Mouse (Mus musculus): ENCODE data around the gene Pkn1. TPM values are rescaled to one million over a fixed set of nuclear protein-coding genes. Genes with fewer than 3 reads are reported as not detected.

Pkn1 gene
- polyA plus RNA-seq, 1 experiment from 2014 or later, result 28.3 TPM

DNA sequence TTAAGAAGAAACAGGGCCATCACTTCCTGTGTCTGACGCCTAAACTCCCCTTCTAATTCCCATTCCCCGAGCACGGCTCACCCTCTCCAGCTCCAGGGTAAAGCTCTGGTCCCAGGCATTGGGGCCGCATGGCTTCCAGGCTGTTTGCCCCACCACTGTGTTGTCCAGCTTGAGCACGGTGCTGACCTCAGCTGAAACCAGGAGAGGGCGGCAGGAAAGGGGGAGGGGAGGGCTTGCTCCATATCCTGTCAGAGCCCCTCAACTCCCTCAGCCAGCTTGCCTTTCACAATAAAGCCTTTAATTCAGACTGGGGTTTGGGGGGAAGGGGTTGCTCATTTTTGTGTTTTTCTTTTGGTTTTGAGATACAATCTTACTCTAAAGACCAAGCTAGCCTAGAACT lies 17.9 kb downstream of the Pkn1 start:
- WGBS, result 27% methylated on average over 6 of the region's 6 CpGs
- no peaks in the 10 kb centered on the region for H3K9me3 ChIP-seq (ENCODE audit: control insufficient read depth, low read length)
- ATAC-seq (replicated peaks; ENCODE audit: low FRiP score), result no peak
- H3K36me3 ChIP-seq (ENCODE audit: control insufficient read depth, insufficient read depth, low read length), result no peaks in the 10 kb centered on the region
- no peak overlapping the region for H3K27ac ChIP-seq (ENCODE audit: low read depth, low read length)
- no peak for DNase-seq (ENCODE audit: low spot score)
- no peak overlapping the region for H3K9ac ChIP-seq (ENCODE audit: low read length)
- no peak overlapping the region for H3K4me3 ChIP-seq (ENCODE audit: low read depth, low read length)
- H3K4me2 ChIP-seq (ENCODE audit: low read depth, low read length, severe bottlenecking), result no peak overlapping the region
- no peaks in the 10 kb centered on the region for H3K27me3 ChIP-seq (ENCODE audit: control insufficient read depth, insufficient read depth, low read length)
- H3K4me1 ChIP-seq (replicated peaks; ENCODE audit: control insufficient read depth, insufficient read depth, low read length), result no peaks in the 10 kb centered on the region

DNA sequence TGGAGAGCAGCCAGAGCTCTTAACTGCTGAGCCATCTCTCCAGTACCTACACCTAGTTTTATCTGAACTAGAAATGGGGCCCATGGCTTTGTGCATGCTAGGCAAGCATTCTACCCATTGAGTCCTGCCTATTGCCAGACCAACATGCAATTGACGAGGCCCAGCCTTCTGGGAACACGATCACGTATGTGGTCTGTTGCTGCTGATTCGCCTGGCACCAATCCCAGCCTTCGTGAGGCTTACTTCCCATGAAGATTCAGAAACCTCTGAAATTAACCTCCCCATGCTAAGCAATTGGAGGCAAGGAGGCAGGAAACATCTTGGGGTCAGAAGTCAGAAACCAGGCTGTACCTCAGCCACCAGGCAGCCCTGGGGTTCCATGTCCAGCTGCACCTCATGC lies 18.4 kb downstream of the Pkn1 start:
- Histone ChIP-seq H3K4me2 (ENCODE audit: low read depth, low read length, severe bottlenecking) (no peak overlapping the region), H3K36me3 (ENCODE audit: control insufficient read depth, insufficient read depth, low read length) (no peaks in the 10 kb centered on the region), H3K9ac (ENCODE audit: low read length) (no peak overlapping the region), H3K9me3 (ENCODE audit: control insufficient read depth, low read length) (no peaks in the 10 kb centered on the region), H3K27me3 (ENCODE audit: control insufficient read depth, insufficient read depth, low read length) (no peaks in the 10 kb centered on the region), H3K27ac (ENCODE audit: low read depth, low read length) (no peak overlapping the region), H3K4me3 (ENCODE audit: low read depth, low read length) (no peak overlapping the region), H3K4me1 (replicated peaks; ENCODE audit: control insufficient read depth, insufficient read depth, low read length) (no peaks in the 10 kb centered on the region)
- no peak for ATAC-seq (replicated peaks; ENCODE audit: low FRiP score)
- 86% methylated on average over 5 of the region's 5 CpGs for WGBS
- no peak for DNase-seq (ENCODE audit: low spot score)

DNA sequence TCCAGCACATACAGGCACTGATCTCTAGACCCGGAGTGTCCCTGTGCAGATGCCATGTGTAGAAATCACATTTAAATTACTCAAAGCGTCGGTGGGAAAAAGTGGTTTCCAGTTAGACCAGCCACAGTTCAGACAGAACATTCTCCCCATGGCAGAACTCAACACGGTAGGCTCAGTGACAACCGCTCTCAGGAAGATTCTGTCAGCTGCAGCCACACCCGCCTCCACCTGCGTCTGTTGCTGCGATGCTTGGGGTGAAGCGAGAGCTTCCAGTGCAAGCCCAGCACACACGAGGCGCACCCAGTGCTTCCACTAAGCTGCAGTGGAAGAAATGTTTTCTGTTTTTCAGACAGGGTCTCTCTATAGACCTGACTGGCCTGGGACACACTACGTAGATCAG lies 19.1 kb downstream of the Pkn1 start:
- Histone ChIP-seq H3K9me3 (ENCODE audit: control insufficient read depth, low read length) (no peaks in the 10 kb centered on the region), H3K27ac (ENCODE audit: low read depth, low read length) (no peak overlapping the region), H3K27me3 (ENCODE audit: control insufficient read depth, insufficient read depth, low read length) (no peaks in the 10 kb centered on the region), H3K4me3 (ENCODE audit: low read depth, low read length) (no peak overlapping the region), H3K4me2 (ENCODE audit: low read depth, low read length, severe bottlenecking) (no peak overlapping the region), H3K9ac (ENCODE audit: low read length) (no peak overlapping the region), H3K4me1 (replicated peaks; ENCODE audit: control insufficient read depth, insufficient read depth, low read length) (no peaks in the 10 kb centered on the region), H3K36me3 (ENCODE audit: control insufficient read depth, insufficient read depth, low read length) (no peaks in the 10 kb centered on the region)
- no peak for DNase-seq (ENCODE audit: low spot score)
- 92% methylated on average over 12 of the region's 12 CpGs for WGBS
- no peak for ATAC-seq (replicated peaks; ENCODE audit: low FRiP score)

DNA sequence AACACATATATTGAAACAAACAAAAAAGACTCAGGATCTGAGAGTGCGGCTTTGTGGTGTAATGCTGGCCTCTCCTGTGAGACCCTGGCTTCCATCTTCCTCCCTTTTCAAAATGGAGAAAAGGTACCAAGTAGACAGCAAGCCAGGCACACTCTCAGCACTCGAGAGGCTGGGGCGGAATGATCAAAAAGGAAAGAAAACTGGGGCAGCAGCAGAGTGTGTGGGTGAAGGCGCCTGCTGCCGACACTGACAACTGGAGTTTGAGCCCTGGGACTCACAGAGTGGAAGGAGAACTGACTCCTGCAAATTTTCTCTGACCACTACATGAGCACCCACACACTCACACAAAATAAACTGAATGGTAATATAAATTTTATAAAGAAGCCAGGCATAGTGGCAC lies 24.5 kb downstream of the Pkn1 start:
- WGBS, result 91% methylated on average over 5 of the region's 5 CpGs
- H3K4me1 ChIP-seq (replicated peaks; ENCODE audit: control insufficient read depth, insufficient read depth, low read length), result no peaks in the 10 kb centered on the region
- ATAC-seq (replicated peaks; ENCODE audit: low FRiP score) (no peak), DNase-seq (ENCODE audit: low spot score) (no peak)
- no peaks in the 10 kb centered on the region for H3K9me3 ChIP-seq (ENCODE audit: control insufficient read depth, low read length)
- no peak overlapping the region for H3K9ac ChIP-seq (ENCODE audit: low read length)
- H3K27ac ChIP-seq (ENCODE audit: low read depth, low read length), result no peak overlapping the region
- no peaks in the 10 kb centered on the region; the same call in 1 of the 2 replicates for H3K36me3 ChIP-seq (ENCODE audit: control insufficient read depth, insufficient read depth, low read length)
- H3K4me2 ChIP-seq (ENCODE audit: low read depth, low read length, severe bottlenecking), result no peak overlapping the region
- H3K27me3 ChIP-seq (ENCODE audit: control insufficient read depth, insufficient read depth, low read length), result no peaks in the 10 kb centered on the region
- H3K4me3 ChIP-seq (ENCODE audit: low read depth, low read length), result no peak overlapping the region

- 62% methylated on average over 5 of the region's 5 CpGs for WGBS
- no peaks in the 10 kb centered on the region; the same call in 1 of the 2 replicates for H3K36me3 ChIP-seq (ENCODE audit: control insufficient read depth, insufficient read depth, low read length)
Observed at GRCm38 (mm10) chr8:83672936-83673335, 26.0 kb downstream of the Pkn1 start.

DNA sequence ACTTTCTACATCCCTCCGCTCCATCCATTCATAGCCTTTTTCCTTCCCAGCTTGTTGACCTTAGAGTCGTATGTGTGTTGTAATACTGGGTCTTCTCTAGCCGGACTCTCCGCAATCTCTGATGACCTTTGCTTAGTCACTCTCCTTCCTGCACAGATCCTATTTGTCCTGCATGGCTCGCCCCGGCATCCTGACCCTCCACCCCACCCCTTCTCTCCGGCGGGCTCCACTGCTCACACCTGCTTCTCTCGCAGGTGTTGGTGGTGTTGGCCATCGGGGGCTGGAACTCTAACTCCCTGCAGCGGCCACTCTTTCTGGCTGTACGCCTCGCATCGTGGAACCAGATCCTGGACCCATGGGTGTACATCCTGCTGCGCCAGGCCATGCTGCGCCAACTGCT lies 30.0 kb downstream of the Pkn1 start:
- ATAC-seq (replicated peaks; ENCODE audit: low FRiP score), result no peak
- Histone ChIP-seq H3K27ac (ENCODE audit: low read depth, low read length) (no peak overlapping the region), H3K27me3 (ENCODE audit: control insufficient read depth, insufficient read depth, low read length) (peaks cover 2% of the 10 kb centered on the region; the same call in 1 of the 2 replicates), H3K9me3 (ENCODE audit: control insufficient read depth, low read length) (no peaks in the 10 kb centered on the region), H3K36me3 (ENCODE audit: control insufficient read depth, insufficient read depth, low read length) (no peaks in the 10 kb centered on the region; the same call in 1 of the 2 replicates), H3K4me1 (replicated peaks; ENCODE audit: control insufficient read depth, insufficient read depth, low read length) (peaks cover 11% of the 10 kb centered on the region), H3K4me3 (ENCODE audit: low read depth, low read length) (no peak overlapping the region), H3K9ac (ENCODE audit: low read length) (no peak overlapping the region), H3K4me2 (ENCODE audit: low read depth, low read length, severe bottlenecking) (no peak overlapping the region)
- WGBS, result 72% methylated on average over 16 of the region's 16 CpGs
- DNase-seq (ENCODE audit: low spot score), result no peak

More at GRCm38 (mm10) chr8:83672936-83673335, 26.0 kb downstream of the Pkn1 start:
- peaks cover 6% of the 10 kb centered on the region for H3K4me1 ChIP-seq (replicated peaks; ENCODE audit: control insufficient read depth, insufficient read depth, low read length)
- no peak for DNase-seq (ENCODE audit: low spot score)
- no peaks in the 10 kb centered on the region for H3K9me3 ChIP-seq (ENCODE audit: control insufficient read depth, low read length)
- H3K4me3 ChIP-seq (ENCODE audit: low read depth, low read length), result no peak overlapping the region
- H3K27ac ChIP-seq (ENCODE audit: low read depth, low read length), result no peak overlapping the region
- ATAC-seq (replicated peaks; ENCODE audit: low FRiP score), result no peak
- no peak overlapping the region for H3K9ac ChIP-seq (ENCODE audit: low read length)
- H3K27me3 ChIP-seq (ENCODE audit: control insufficient read depth, insufficient read depth, low read length), result no peaks in the 10 kb centered on the region
- no peak overlapping the region for H3K4me2 ChIP-seq (ENCODE audit: low read depth, low read length, severe bottlenecking)

GRCm38 (mm10) chr8:83668010-83668916 lies 30.7 kb downstream of the Pkn1 start:
- WGBS, result 22% methylated on average over 80 of the region's 80 CpGs
- peak overlapping the region; percentile 73 for H3K4me2 ChIP-seq (ENCODE audit: low read depth, low read length, severe bottlenecking)
- H3K27ac ChIP-seq (ENCODE audit: low read depth, low read length), result no peak overlapping the region
- ATAC-seq (replicated peaks; ENCODE audit: low FRiP score) (peak; percentile 57), DNase-seq (ENCODE audit: low spot score) (peak; percentile 90)
- H3K9ac ChIP-seq (ENCODE audit: low read length), result peak overlapping the region; percentile 55
- peak overlapping the region; percentile 29 for H3K4me3 ChIP-seq (ENCODE audit: low read depth, low read length)
- no peaks in the 10 kb centered on the region; the same call in 1 of the 2 replicates for H3K36me3 ChIP-seq (ENCODE audit: control insufficient read depth, insufficient read depth, low read length)
- no peaks in the 10 kb centered on the region for H3K9me3 ChIP-seq (ENCODE audit: control insufficient read depth, low read length)
- H3K4me1 ChIP-seq (replicated peaks; ENCODE audit: control insufficient read depth, insufficient read depth, low read length), result peaks cover 11% of the 10 kb centered on the region
- peaks cover 2% of the 10 kb centered on the region; the same call in 1 of the 2 replicates for H3K27me3 ChIP-seq (ENCODE audit: control insufficient read depth, insufficient read depth, low read length)

DNA sequence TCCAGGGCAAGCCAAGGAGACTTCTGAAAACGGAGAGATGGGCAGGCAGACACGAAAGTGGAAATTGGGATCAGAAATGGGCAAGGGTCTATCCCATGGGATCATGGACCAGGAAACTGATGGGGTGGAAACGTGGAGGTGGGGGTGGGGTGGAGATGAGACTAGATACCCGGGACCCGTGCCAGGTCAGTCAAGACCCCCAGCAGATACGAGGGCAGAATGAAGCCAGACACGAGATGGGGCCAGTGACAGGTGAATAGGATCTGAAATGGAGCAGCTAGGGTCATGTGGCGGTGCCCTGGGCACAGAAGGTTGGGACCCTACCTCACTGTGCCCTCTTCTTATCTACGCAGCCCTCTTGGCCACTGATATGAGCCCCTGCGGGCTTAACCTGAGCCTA lies 31.5 kb downstream of the Pkn1 start:
- ATAC-seq (replicated peaks; ENCODE audit: low FRiP score), result no peak; the same call in 1 of the 2 replicates
- no peaks in the 10 kb centered on the region for H3K9me3 ChIP-seq (ENCODE audit: control insufficient read depth, low read length)
- peaks cover 12% of the 10 kb centered on the region for H3K4me1 ChIP-seq (replicated peaks; ENCODE audit: control insufficient read depth, insufficient read depth, low read length)
- no peaks in the 10 kb centered on the region; the same call in 1 of the 2 replicates for H3K36me3 ChIP-seq (ENCODE audit: control insufficient read depth, insufficient read depth, low read length)
- peak overlapping the region; percentile 73; the same call in 1 of the 2 replicates for H3K4me2 ChIP-seq (ENCODE audit: low read depth, low read length, severe bottlenecking)
- DNase-seq (ENCODE audit: low spot score), result no peak
- no peak overlapping the region for H3K9ac ChIP-seq (ENCODE audit: low read length)
- peaks cover 2% of the 10 kb centered on the region; the same call in 1 of the 2 replicates for H3K27me3 ChIP-seq (ENCODE audit: control insufficient read depth, insufficient read depth, low read length)
- H3K27ac ChIP-seq (ENCODE audit: low read depth, low read length), result no peak overlapping the region
- no peak overlapping the region for H3K4me3 ChIP-seq (ENCODE audit: low read depth, low read length)
- WGBS, result 90% methylated on average over 10 of the region's 10 CpGs
